Mouse (Mus musculus) testis, adult 2 months (tissue): ENCODE data around the gene Dcun1d3.

Experiments
- CTCF ChIP-seq: fragments of 200-500 bp; IDR thresholded peaks from 2 replicates; pipeline ENCODE4 v1.5.1; 2012; ENCODE audit warnings: low read depth, mild to moderate bottlenecking, inconsistent platforms, low read length, moderate library complexity; ENCODE audit not compliant: control insufficient read depth, insufficient read depth, insufficient replicate concordance
- POLR2A ChIP-seq: fragments of 200-500 bp; IDR thresholded peaks from 2 replicates; pipeline ENCODE4 v1.6.1; 2012; ENCODE audit warnings: low read depth, mild to moderate bottlenecking, inconsistent platforms, low read length, moderate library complexity; ENCODE audit not compliant: control insufficient read depth

GRCm38 (mm10) chr7:119895639-119896512 lies at the start of gene Dcun1d3, which contains the start of gene Lyrm1:
- TF ChIP-seq CTCF (no peak), POLR2A (peak; percentile 97)
